Mouse (Mus musculus) brown adipose tissue, adult 24 weeks (tissue): Measurements from ENCODE around the gene Cct8. TPM values are rescaled to one million over a fixed set of nuclear protein-coding genes. Genes with fewer than 3 reads are reported as not detected.

Experiments
- H3K27ac ChIP-seq: fragments of 200-500 bp; replicated peaks from 2 replicates; pipeline ENCODE4 v1.5.1; 2012; ENCODE audit warnings: low read depth, mild to moderate bottlenecking, low read length
- H3K4me1 ChIP-seq: fragments of 200-500 bp; 2 replicates; pipeline ENCODE4 v1.6.1; 2012; ENCODE audit warnings: low read length, mixed read lengths; ENCODE audit not compliant: control insufficient read depth, insufficient read depth, insufficient read length
- H3K4me3 ChIP-seq: fragments of 200-500 bp; 2 replicates; pipeline ENCODE4 v1.5.1; 2012; ENCODE audit warnings: low read depth, mild to moderate bottlenecking, low read length, moderate library complexity; ENCODE audit not compliant: insufficient read depth
- polyA plus RNA-seq: library from polyadenylated mRNA; stranded (reverse); fragments of >200 nt; gene quantifications from 2 replicates; pipeline ENCODE4 v1.2.4, GENCODE M21; 2012; ENCODE audit not compliant: missing spikeins, insufficient read depth, insufficient read length

Cct8 gene
- polyA plus RNA-seq, 1 experiment, result 91.6 TPM

DNA sequence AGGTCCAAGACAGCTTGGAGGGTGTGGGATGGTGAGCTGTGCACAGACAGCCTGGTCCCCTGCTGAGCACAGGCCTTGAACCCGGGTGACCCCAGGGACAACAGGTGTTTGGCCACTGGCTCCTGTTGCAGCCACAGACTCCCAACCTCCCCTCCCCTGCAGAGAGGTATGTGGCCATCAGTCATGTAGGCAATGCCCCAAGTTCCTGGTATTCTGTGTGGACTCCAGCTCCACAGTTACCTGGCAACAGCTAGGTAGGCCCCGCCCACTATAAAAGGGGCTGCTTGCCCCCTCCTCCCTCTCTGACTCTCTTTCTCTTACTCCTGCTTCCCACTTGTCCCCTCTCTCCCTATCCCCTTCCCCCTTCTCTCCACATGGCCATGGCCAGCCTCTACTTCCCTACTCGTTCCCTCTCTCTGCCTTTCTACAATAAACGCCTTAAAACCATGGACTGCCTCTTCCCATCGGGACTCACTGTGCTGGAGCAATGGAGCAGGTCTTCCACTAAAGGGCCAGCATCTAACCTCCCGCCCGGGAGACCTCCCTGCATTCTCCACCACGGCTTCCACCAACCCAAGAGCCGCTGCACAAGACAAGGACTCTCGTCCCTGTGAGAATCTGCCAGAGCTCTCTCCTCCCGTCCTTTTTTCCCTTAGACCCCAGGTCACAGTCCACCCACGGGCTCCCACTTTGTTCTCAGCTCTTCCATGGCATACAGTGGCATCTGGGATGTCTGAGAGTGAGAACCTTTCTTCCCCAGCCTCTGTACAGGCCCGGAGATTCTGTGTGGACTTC, 60.1 kb downstream of the Cct8 start:
- H3K27ac ChIP-seq, result no peak overlapping the region
- H3K4me3 ChIP-seq, result no peak overlapping the region
- H3K4me1 ChIP-seq, result no peaks in the 10 kb centered on the region

DNA sequence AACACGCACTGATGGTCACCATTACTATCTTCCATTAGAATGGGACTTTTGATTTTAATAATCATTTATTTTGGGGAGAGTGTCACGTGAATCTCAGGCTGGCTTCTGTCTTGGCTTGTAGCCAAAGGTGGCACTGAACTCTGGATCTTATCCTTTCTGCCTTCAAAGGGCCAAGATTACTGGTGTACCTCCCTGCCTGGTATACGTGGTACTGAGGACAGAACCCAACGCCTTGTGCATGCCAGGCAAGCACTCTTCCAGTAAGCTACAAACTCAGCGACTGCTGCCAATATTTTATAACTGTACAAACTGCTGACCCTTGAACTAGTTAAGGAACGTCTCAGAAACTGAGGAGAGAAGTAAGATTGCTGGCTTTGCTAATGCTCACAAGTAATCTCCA, 60.7 kb downstream of the Cct8 start:
- H3K4me3 ChIP-seq, result no peak overlapping the region
- no peak overlapping the region for H3K27ac ChIP-seq
- H3K4me1 ChIP-seq, result no peaks in the 10 kb centered on the region

DNA sequence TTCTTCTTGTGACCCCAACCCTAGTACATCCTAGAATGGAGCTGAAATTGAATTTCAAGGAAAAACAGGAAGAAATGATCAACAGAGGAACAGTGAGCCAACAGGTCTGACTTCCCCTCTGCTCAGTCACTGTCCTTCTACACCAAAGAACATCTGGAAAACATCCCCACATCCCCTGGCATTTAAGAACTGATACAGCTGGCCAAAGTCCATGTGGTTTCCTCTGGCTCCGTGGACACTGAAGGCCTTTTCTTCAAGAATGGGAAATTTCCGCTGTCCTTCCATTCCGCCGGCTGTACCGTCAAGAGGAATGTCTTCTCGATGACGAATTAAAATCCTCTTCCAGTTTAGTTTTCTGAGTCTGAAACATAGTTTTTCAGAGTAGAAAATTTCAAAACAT, 61.4 kb downstream of the Cct8 start:
- Histone ChIP-seq H3K4me1 (no peaks in the 10 kb centered on the region), H3K4me3 (no peak overlapping the region), H3K27ac (no peak overlapping the region)

Other genes with a start within 250 kb of the Cct8 start
- gene N6amt1, start 141.7 kb downstream of the Cct8 start, polyA plus RNA-seq, result 26.8 and 30.3 TPM in 2 replicates
- 9.3 and 9.5 TPM in 2 replicates for gene Ltn1, start 63.3 kb downstream of the Cct8 start, polyA plus RNA-seq
- 2.6 and 3.4 TPM in 2 replicates for gene Rwdd2b, start 55.3 kb downstream of the Cct8 start, polyA plus RNA-seq
- 50.5 and 78.3 TPM in 2 replicates for gene Usp16, start 41.2 kb downstream of the Cct8 start, polyA plus RNA-seq
- gene Map3k7cl, start 57.5 kb upstream of the Cct8 start, polyA plus RNA-seq, result 0.63 TPM in 1 of 2 replicates, not detected in the other
- gene Bach1, start 203.1 kb upstream of the Cct8 start, polyA plus RNA-seq, result 5.9 and 10.1 TPM in 2 replicates